Mouse (Mus musculus): ENCODE results near the gene Bmp5.
A peak's percentile ranks its signal among the peaks of the same experiment; 100 is the strongest.

Gene Bmp5

GRCm38 (mm10) chr9:75840841-75841240 lies 65.7 kb downstream of the Bmp5 start:
- no peak for DNase-seq (ENCODE audit: low spot score)

- no peak for DNase-seq (ENCODE audit: low spot score)
Measured at GRCm38 (mm10) chr9:75846010-75846409, 70.8 kb downstream of the Bmp5 start.

GRCm38 (mm10) chr9:75850670-75851228 lies 75.6 kb downstream of the Bmp5 start:
- no peak for DNase-seq (ENCODE audit: low spot score)

- no peak for DNase-seq (ENCODE audit: low spot score)
Measured at GRCm38 (mm10) chr9:75858161-75858560, 83.0 kb downstream of the Bmp5 start.

GRCm38 (mm10) chr9:75858939-75859338 lies 83.8 kb downstream of the Bmp5 start:
- no peak for DNase-seq (ENCODE audit: low spot score)

- no peak for DNase-seq (ENCODE audit: low spot score)
Measured at GRCm38 (mm10) chr9:75870332-75871177, 95.4 kb downstream of the Bmp5 start.

- no peak for DNase-seq (ENCODE audit: low spot score)
Measured at GRCm38 (mm10) chr9:75876333-75876732, 101.2 kb downstream of the Bmp5 start.

GRCm38 (mm10) chr9:75883481-75884190 lies 108.5 kb downstream of the Bmp5 start:
- DNase-seq (ENCODE audit: low spot score) = no peak

GRCm38 (mm10) chr9:75886801-75887544 lies 111.8 kb downstream of the Bmp5 start:
- DNase-seq (ENCODE audit: low spot score) = no peak

GRCm38 (mm10) chr9:75896918-75897317 lies 121.8 kb downstream of the Bmp5 start:
- no peak for DNase-seq (ENCODE audit: low spot score)

GRCm38 (mm10) chr9:75898022-75898421 lies 122.9 kb downstream of the Bmp5 start:
- no peak for DNase-seq (ENCODE audit: low spot score)

GRCm38 (mm10) chr9:75901219-75901618 lies 126.1 kb downstream of the Bmp5 start:
- DNase-seq (ENCODE audit: low spot score) = no peak

GRCm38 (mm10) chr9:75905497-75905896 lies 130.3 kb downstream of the Bmp5 start:
- peak; percentile 50 for DNase-seq (ENCODE audit: low spot score)

- DNase-seq (ENCODE audit: low spot score) = peak; percentile 61
Measured at GRCm38 (mm10) chr9:75910112-75910799, 135.1 kb downstream of the Bmp5 start.

GRCm38 (mm10) chr9:75911542-75911941 lies 136.4 kb downstream of the Bmp5 start:
- no peak for DNase-seq (ENCODE audit: low spot score)

- peak; percentile 78 for DNase-seq (ENCODE audit: low spot score)
Measured at GRCm38 (mm10) chr9:75916027-75916426, 140.9 kb downstream of the Bmp5 start.

- no peak for DNase-seq (ENCODE audit: low spot score)
Measured at GRCm38 (mm10) chr9:75927196-75927880, 152.2 kb downstream of the Bmp5 start.

GRCm38 (mm10) chr9:75928068-75928467 lies 152.9 kb downstream of the Bmp5 start:
- no peak for DNase-seq (ENCODE audit: low spot score)

- DNase-seq (ENCODE audit: low spot score) = no peak
Measured at GRCm38 (mm10) chr9:75944663-75945062, 169.5 kb downstream of the Bmp5 start.
